Mouse (Mus musculus): Measurements from ENCODE around the gene Rbm45. TPM values are rescaled to one million over a fixed set of nuclear protein-coding genes. Genes with fewer than 3 reads are reported as not detected.

The Rbm45 gene
- polyA plus RNA-seq, 1 experiment from 2014 or later: 4.7 TPM

Other genes with a start within 250 kb of the Rbm45 start
- 0.10 and 0.62 TPM in 2 replicates for gene Pde11a, start 31.2 kb upstream of the Rbm45 start, polyA plus RNA-seq (2016; fragmentation: Nextera tagmentation; extraction: Ambion mirVana)
- 0.21 and 0.38 TPM in 2 replicates for gene Cyct, start 9.5 kb upstream of the Rbm45 start, polyA plus RNA-seq (2016; fragmentation: Nextera tagmentation; extraction: Ambion mirVana)
- gene Osbpl6, start 36.5 kb downstream of the Rbm45 start, polyA plus RNA-seq (2016; fragmentation: Nextera tagmentation; extraction: Ambion mirVana): 6.5 and 9.6 TPM in 2 replicates